Mouse (Mus musculus) neural tube, embryonic 14.5 days (tissue): ENCODE data around the gene Far1. TPM values are rescaled to one million over a fixed set of nuclear protein-coding genes. Genes with fewer than 3 reads are reported as not detected.
A peak's percentile ranks its signal among the peaks of the same experiment; 100 is the strongest.

Experiments
- ATAC-seq: fragments of 200-750 bp; cut with Nextera tagmentation; 2 replicates; pipeline ENCODE4 v1.8.0; 2017; ENCODE audit warnings: low read depth, mild to moderate bottlenecking, moderate TSS enrichment, moderate library complexity
- H3K27ac ChIP-seq: fragments of 300-500 bp; sonication (generic); 2 replicates; pipeline ENCODE4 v1.5.1; 2014; ENCODE audit warnings: low read depth, mild to moderate bottlenecking, control low read depth, low read length, moderate library complexity, mixed read lengths
- H3K27me3 ChIP-seq: fragments of 300-500 bp; sonication (generic); 2 replicates; pipeline ENCODE4 v1.6.1; 2014; ENCODE audit warnings: low read length; ENCODE audit not compliant: control insufficient read depth, insufficient read depth
- H3K36me3 ChIP-seq: fragments of 300-500 bp; sonication (generic); 2 replicates; pipeline ENCODE4 v1.6.1; 2014; ENCODE audit warnings: low read length, mixed read lengths; ENCODE audit not compliant: control insufficient read depth, insufficient read depth
- H3K4me1 ChIP-seq: fragments of 300-500 bp; sonication (generic); 2 replicates; pipeline ENCODE4 v1.6.1; 2014; ENCODE audit warnings: low read length; ENCODE audit not compliant: control insufficient read depth, insufficient read depth
- H3K4me2 ChIP-seq: fragments of 300-500 bp; sonication (generic); 2 replicates; pipeline ENCODE4 v1.6.1; 2014; ENCODE audit warnings: mild to moderate bottlenecking, low read depth, low read length, control low read depth
- H3K4me3 ChIP-seq: fragments of 300-500 bp; sonication (generic); 2 replicates; pipeline ENCODE4 v1.5.1; 2014; ENCODE audit warnings: low read depth, low read length, control low read depth, mixed read lengths
- H3K9ac ChIP-seq: fragments of 300-500 bp; sonication (generic); replicated peaks from 2 replicates; pipeline ENCODE4 v1.6.1; 2014; ENCODE audit warnings: low read depth, mild to moderate bottlenecking, control low read depth, low read length, mixed read lengths
- H3K9me3 ChIP-seq: fragments of 300-500 bp; sonication (generic); 2 replicates; pipeline ENCODE4 v1.6.1; 2016; ENCODE audit warnings: low read length; ENCODE audit not compliant: control insufficient read depth
- WGBS: fragments of 180-500 bp; shearing (Covaris S2); extraction: QIAGEN DNeasy Blood & Tissue Kit; methylation state at CpG from one replicate; pipeline ENCODE4 v1.1.7; 2014; 5-methylcytosine and 5-hydroxymethylcytosine counted together
- polyA plus RNA-seq: library from polyadenylated mRNA; unstranded; fragments of >200 nt; fragmentation: Nextera tagmentation; extraction: Ambion mirVana; gene quantifications from 2 replicates; pipeline ENCODE4 v1.2.1, GENCODE M21; 2014

Gene Far1
- 67.8 and 79.1 TPM in 2 replicates for polyA plus RNA-seq

DNA sequence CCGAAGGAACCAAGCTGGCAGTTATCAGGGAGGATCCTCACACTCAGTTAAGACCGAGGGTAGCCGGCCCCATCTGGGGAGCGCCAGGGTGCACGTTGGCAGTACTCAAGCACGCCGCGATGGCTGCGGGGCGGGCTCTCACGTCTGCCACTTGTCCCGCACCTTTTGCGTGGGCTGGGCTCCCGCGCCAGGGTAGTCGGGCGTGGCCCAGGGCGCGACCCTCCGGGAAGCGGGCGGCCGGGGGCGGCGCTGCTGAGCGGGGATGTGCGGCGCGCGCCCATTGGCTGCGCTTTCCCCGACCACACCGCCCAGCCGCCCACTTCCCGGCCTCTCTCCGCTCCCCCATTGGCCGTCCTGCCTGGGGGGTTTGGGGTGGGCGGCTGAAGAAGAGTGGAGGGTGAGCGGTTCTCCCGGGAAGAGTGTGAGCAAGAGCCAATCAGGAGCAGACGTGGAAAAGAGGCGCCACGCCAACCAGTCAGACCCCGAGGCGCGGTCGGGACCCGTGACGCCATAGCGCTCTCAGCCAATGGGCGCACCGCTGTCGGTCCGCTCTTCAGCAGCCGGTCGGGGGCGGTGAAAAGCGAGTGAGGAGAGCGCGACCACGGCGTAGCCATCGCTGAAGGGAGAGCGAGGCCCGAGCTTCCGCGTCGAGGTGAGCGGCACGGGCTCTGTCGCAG, at the start of gene Far1:
Gene Far1, plus strand, starts transcription at position 549 of the 677 bp plus-strand sequence.
- Histone ChIP-seq H3K27me3 (peaks cover 3% of the 10 kb centered on the region; the same call in 1 of the 2 replicates), H3K9me3 (no peaks in the 10 kb centered on the region), H3K4me2 (peak within 1 kb of the TSS; percentile 95), H3K27ac (peak within 1 kb of the TSS; percentile 94), H3K4me1 (peaks cover 9% of the 10 kb centered on the region), H3K4me3 (peak within 1 kb of the TSS; percentile 99), H3K36me3 (no peaks in the 10 kb centered on the region), H3K9ac (peak within 1 kb of the TSS; percentile 97)
- peak; percentile 100 for ATAC-seq
- WGBS: under 1% methylated on average over 64 of the region's 71 CpGs

DNA sequence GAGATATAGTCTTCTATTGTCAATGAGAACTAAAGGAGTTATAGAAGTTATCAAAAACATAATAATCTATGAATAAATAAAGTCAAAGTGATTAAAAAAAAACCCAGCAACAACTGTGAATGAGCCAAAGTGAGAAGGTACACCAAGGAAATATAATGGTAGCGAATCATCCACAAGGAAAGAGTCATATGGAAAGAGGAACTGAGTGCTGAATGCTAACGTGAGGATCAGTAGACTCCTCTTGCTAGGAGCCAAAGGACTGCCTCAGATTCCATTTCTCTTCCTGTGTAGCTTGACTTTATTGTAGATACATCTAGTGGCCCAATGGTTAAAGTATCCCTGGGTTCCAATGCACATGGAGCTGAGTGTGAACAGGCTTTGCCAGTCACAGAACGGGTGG, 45.3 kb upstream of the Far1 start:
- 90% methylated on average over 3 of the region's 3 CpGs for WGBS
- no peaks in the 10 kb centered on the region for H3K4me1 ChIP-seq
- H3K27me3 ChIP-seq: no peaks in the 10 kb centered on the region
- no peak for ATAC-seq
- H3K9ac ChIP-seq: no peak overlapping the region
- no peak overlapping the region for H3K4me3 ChIP-seq
- no peaks in the 10 kb centered on the region for H3K9me3 ChIP-seq
- H3K27ac ChIP-seq: no peak overlapping the region
- no peak overlapping the region for H3K4me2 ChIP-seq
- no peaks in the 10 kb centered on the region for H3K36me3 ChIP-seq

DNA sequence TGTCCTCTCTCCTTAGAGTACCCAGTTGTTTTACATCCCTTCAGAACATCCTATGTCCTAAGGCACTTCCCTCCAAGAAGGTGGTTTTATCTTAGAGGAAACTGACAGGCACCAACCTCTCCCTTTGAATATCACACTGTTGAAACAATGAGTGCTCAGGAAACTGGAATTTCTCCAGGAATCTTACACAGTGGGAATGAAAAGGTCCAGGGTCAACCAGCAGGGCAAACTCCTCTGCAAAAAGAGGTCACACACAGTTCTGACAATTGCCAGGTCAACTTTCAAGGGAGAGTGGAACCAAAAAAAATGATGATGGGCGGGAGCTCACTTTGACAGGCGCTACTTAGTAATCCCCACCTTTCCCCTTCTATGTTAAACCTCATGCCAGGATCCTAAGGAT, 43.0 kb upstream of the Far1 start:
- Histone ChIP-seq H3K36me3 (no peaks in the 10 kb centered on the region), H3K27me3 (no peaks in the 10 kb centered on the region), H3K4me1 (no peaks in the 10 kb centered on the region), H3K9me3 (no peaks in the 10 kb centered on the region), H3K4me2 (no peak overlapping the region), H3K27ac (no peak overlapping the region), H3K4me3 (no peak overlapping the region), H3K9ac (no peak overlapping the region)
- WGBS: 92% methylated on average over 2 of the region's 2 CpGs
- ATAC-seq: no peak

DNA sequence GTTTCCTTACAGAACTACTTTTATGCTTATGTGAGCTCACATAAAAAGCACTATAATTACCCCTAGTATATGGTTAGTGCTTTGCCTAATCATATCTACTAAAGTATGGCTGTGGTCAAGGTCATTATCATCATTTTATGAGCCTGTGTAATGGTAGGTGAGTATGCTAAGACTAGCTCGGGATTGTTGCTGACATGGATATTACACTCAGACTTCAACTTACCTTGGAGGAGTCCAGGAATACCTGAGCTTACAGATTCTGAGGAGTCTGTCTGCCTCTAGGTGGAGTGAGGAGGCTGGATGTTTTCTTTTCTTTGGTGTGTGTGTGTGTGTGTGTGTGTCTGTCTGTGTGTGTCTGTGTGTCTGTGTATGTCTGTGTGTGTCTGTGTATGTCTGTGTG, 42.0 kb upstream of the Far1 start:
- Histone ChIP-seq H3K27me3 (no peaks in the 10 kb centered on the region), H3K27ac (no peak overlapping the region), H3K36me3 (no peaks in the 10 kb centered on the region), H3K9me3 (no peaks in the 10 kb centered on the region), H3K4me2 (no peak overlapping the region), H3K9ac (no peak overlapping the region), H3K4me1 (no peaks in the 10 kb centered on the region), H3K4me3 (no peak overlapping the region)
- WGBS: 78% methylated on average over 1 of the region's 1 CpGs
- no peak for ATAC-seq

DNA sequence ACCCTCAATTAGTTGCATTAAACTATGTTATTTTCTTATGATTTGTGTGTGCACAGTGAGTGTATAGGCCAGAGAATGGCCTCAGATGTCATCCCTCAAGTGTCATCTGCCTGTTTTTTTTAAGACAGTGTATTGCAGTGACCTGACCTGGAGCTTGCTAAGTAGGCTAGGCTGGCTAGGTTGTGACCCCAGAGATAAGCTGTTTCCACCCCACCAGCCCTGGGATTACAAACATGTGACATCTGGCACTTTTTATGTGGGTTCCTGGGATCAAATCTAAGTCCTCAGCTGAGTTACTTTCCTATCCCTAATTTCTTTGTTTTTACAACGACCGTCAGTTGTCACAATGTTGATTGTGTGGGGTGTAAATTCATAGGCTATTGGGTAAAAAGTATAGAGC, 17.8 kb upstream of the Far1 start:
- H3K9me3 ChIP-seq: no peaks in the 10 kb centered on the region
- H3K9ac ChIP-seq: no peak overlapping the region
- no peak overlapping the region for H3K4me2 ChIP-seq
- no peaks in the 10 kb centered on the region for H3K27me3 ChIP-seq
- no peak overlapping the region for H3K4me3 ChIP-seq
- H3K27ac ChIP-seq: no peak overlapping the region
- no peak for ATAC-seq
- WGBS: 87% methylated on average over 2 of the region's 2 CpGs
- H3K4me1 ChIP-seq: no peaks in the 10 kb centered on the region
- H3K36me3 ChIP-seq: no peaks in the 10 kb centered on the region

DNA sequence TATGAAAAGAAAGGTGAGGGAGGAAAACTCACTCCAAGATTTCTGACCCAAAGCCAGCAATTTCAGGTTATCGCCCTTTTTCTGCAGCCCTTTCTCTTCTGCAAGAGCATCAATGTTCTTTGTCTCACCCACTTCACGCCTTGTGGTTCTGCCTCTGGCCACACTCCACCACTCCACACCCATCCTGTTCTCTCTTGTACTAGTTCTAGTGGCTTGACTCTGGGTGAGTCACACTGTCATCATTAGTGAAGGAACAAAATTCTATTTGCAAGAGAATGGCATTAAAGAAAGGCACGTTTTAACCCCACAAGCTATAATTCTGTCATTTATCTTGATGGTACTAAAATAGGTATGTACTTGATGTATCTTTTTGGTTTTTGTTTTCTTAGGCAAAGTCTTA, 15.2 kb upstream of the Far1 start:
- Histone ChIP-seq H3K27ac (no peak overlapping the region), H3K4me1 (no peaks in the 10 kb centered on the region), H3K27me3 (no peaks in the 10 kb centered on the region), H3K4me2 (no peak overlapping the region), H3K4me3 (no peak overlapping the region), H3K36me3 (no peaks in the 10 kb centered on the region), H3K9me3 (no peaks in the 10 kb centered on the region), H3K9ac (no peak overlapping the region)
- 93% methylated on average over 3 of the region's 3 CpGs for WGBS
- ATAC-seq: no peak

DNA sequence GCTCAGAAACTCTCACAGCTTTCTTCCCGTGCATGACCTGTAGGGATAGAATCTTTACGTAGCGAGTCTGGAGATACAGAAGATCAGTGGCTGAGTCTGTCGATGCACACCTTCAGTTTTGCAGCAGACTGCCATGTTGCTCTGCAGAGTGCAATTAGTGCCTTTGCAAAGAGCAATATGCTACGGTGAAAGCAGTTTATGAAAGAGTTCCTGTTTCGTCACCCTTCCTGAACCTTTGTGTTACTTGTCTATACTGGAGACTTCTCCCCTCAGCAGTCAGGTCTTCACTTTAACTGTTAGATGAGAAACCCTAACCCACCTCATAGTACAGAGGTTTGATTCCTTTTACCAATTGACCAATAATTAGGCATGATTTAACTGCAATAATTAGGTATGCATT, 13.8 kb upstream of the Far1 start:
- Histone ChIP-seq H3K4me3 (no peak overlapping the region), H3K9ac (no peak overlapping the region), H3K27ac (no peak overlapping the region), H3K36me3 (no peaks in the 10 kb centered on the region), H3K9me3 (no peaks in the 10 kb centered on the region), H3K27me3 (no peaks in the 10 kb centered on the region), H3K4me1 (no peaks in the 10 kb centered on the region), H3K4me2 (no peak overlapping the region)
- WGBS: 84% methylated on average over 6 of the region's 6 CpGs
- no peak for ATAC-seq

DNA sequence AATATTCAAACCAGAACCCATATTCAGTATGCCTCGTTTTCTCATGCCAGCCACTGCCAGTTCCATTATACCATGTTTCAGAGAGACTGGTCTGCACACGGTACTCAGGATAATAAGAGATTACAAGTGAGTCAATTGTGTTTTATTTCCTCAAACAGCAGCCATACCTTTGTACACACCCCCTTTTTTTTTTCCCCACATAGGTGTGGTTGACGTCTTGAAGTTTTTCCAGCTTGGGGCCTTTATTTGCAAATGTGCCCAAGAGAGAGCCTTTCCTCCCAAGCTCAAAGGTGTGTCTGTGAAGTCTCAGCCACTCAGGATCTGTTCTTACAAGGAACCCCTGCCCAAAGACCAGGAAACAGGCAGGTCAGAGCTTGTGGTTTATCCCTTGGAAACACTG, 11.2 kb upstream of the Far1 start:
- ATAC-seq: no peak
- H3K9me3 ChIP-seq: no peaks in the 10 kb centered on the region
- H3K9ac ChIP-seq: no peak overlapping the region
- H3K27me3 ChIP-seq: no peaks in the 10 kb centered on the region
- WGBS: 77% methylated on average over 3 of the region's 3 CpGs
- no peaks in the 10 kb centered on the region for H3K4me1 ChIP-seq
- no peak overlapping the region for H3K27ac ChIP-seq
- H3K4me3 ChIP-seq: no peak overlapping the region
- no peak overlapping the region for H3K4me2 ChIP-seq
- no peaks in the 10 kb centered on the region for H3K36me3 ChIP-seq

DNA sequence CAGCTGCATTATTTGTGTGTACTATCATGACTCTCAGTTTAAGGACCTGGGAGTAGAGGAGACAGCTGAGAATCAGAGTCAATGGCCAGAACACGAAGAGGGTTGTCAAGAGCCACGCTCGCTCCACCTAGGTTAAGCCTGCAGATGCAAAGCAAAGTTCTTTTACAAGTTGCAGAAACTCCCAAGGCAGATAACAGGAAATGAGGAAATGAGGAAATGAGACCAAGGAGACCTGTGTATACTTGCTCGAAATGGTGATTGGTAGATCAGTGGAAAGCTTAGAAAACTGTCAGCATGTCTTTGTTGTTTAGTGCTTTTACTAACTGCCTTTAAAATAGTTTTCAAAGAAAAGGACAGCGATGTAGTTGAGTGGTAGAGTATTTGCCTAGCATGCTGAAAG, 8.6 kb upstream of the Far1 start:
- H3K4me3 ChIP-seq: no peak overlapping the region
- no peak overlapping the region for H3K9ac ChIP-seq
- no peaks in the 10 kb centered on the region for H3K27me3 ChIP-seq
- H3K27ac ChIP-seq: no peak overlapping the region
- no peak for ATAC-seq
- H3K36me3 ChIP-seq: no peaks in the 10 kb centered on the region
- H3K4me1 ChIP-seq: no peaks in the 10 kb centered on the region
- no peaks in the 10 kb centered on the region for H3K9me3 ChIP-seq
- WGBS: 77% methylated on average over 5 of the region's 5 CpGs
- H3K4me2 ChIP-seq: no peak overlapping the region
